ENCODE assay signal across 20 mouse cellular contexts in the genomic region with DNA sequence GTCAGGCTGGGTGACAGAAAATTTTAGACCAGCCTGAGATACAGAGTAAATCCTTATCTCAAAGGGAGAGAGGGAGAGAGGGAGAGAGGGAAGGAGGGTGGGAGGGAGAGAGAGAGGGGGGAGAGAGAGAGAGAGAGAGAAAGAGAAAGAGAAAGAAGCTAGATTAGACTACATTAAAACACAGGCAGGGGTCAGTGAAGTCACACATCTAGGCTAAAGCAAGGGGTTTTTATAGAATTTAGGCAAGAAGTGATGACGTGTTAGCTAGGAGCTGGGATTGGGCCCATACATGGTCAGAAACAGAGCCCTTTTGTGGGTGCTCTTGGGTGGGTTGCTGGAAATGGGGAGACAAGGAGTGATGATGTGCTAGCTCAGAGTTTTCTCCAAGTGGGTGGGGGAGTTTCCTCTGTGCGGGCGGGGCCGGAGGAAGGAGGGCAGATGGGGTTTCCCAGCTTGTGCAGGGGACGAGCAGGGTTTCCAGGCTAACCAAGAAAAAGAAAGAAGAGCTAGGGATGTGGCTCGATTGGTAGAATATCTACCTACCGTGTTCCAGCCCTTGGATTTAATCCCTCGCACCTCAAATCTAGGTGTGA.
DNase-seq lines count a peak whose midpoint lies in the region; TF ChIP-seq lines count a peak whose summit lies in the region.
"Had no signal": no experiment of that assay in that cellular context is flagged by ENCODE, and none has a peak within 500 bp of the region (broad histone marks: within the 10 kb centered on the region; RNA-seq: fewer than 3 reads in every experiment).

No protein-coding gene starts in this region.

- H3K27ac ChIP-seq in heart, embryonic 10.5 days = peak overlapping the region; percentile 47; the same call in 1 of the 2 replicates
- peak overlapping the region; percentile 59 for H3K27ac ChIP-seq in embryonic fibroblast, embryonic 13.5 days (ENCODE audit: insufficient read depth, low read length)
- H3K27ac ChIP-seq: embryonic facial prominence, embryonic 12.5 days; forebrain, embryonic 12.5 days; gastrocnemius, adult 2 months; hindbrain, embryonic 12.5 days; intestine, embryonic 15.5 days had no signal

- TF ChIP-seq POLR2A in embryonic fibroblast, embryonic 13.5 days (IDR thresholded peaks at IDR 0.05; ENCODE audit: low read depth, low read length) = no peak

- no peaks in the 10 kb centered on the region for H3K36me3 ChIP-seq in heart, embryonic 10.5 days
- H3K36me3 ChIP-seq: embryonic facial prominence, embryonic 12.5 days; forebrain, embryonic 12.5 days; hindbrain, embryonic 12.5 days; intestine, embryonic 15.5 days had no signal

- H3K4me1 ChIP-seq in heart, embryonic 10.5 days = peaks cover 39% of the 10 kb centered on the region
- H3K4me1 ChIP-seq in embryonic fibroblast, embryonic 13.5 days (ENCODE audit: control insufficient read depth, insufficient read depth, low read length) = peaks cover 15% of the 10 kb centered on the region

- DNase-seq in heart, embryonic 10.5 days (ENCODE audit: low spot score) = no peak
- DNase-seq in heart, adult 8-10 months (ENCODE audit: low spot score) = no peak
- DNase-seq in CD4-positive, CD25-positive, alpha-beta regulatory T cell, adult 2 months (ENCODE audit: low read depth, low spot score) = peak; percentile 73
- no peak for DNase-seq in cerebellum, adult 9-10 months
- DNase-seq in frontal cortex, postnatal 14 days (ENCODE audit: low spot score in 2 of 2) = no peak
- DNase-seq in layer of hippocampus, adult 18-20 months (ENCODE audit: low spot score in 2 of 2) = no peak
- DNase-seq: adrenal gland, postnatal 25 days; cerebellum, adult 18-20 months; cerebellum, postnatal 14 days; embryo, embryonic 11 days; gastrocnemius, adult 2 months; gastrocnemius, postnatal 25 days; heart, postnatal 10 days; heart, postnatal 4 days; kidney, adult 18-20 months had no signal

- 56% methylated on average over 8 of the region's 8 CpGs for WGBS in heart, embryonic 10.5 days

- H3K9me3 ChIP-seq in heart, embryonic 10.5 days = no peaks in the 10 kb centered on the region
- H3K9me3 ChIP-seq: embryonic facial prominence, embryonic 12.5 days; forebrain, embryonic 12.5 days; hindbrain, embryonic 12.5 days; intestine, embryonic 15.5 days had no signal

- no peak overlapping the region for H3K4me3 ChIP-seq in heart, embryonic 10.5 days
- no peak overlapping the region for H3K4me3 ChIP-seq in embryonic fibroblast, embryonic 13.5 days (ENCODE audit: insufficient read depth, low read length)
- H3K4me3 ChIP-seq: embryonic facial prominence, embryonic 12.5 days; forebrain, embryonic 12.5 days; gastrocnemius, adult 2 months; hindbrain, embryonic 12.5 days; intestine, embryonic 15.5 days had no signal

- no peaks in the 10 kb centered on the region for H3K27me3 ChIP-seq in heart, embryonic 10.5 days (ENCODE audit: insufficient read depth, poor library complexity, severe bottlenecking)
- H3K27me3 ChIP-seq: embryonic facial prominence, embryonic 12.5 days; forebrain, embryonic 12.5 days; hindbrain, embryonic 12.5 days; intestine, embryonic 15.5 days had no signal

- TF ChIP-seq CTCF in embryonic fibroblast, embryonic 13.5 days (IDR thresholded peaks at IDR 0.05; ENCODE audit: borderline replicate concordance, insufficient read depth, low read length) = no peak
